Mouse (Mus musculus) myocyte (in vitro differentiated cells): Measurements from ENCODE around the gene Pacsin3.

Source experiments
- E2F4 ChIP-seq: IDR thresholded peaks from one replicate; pipeline ENCODE4 v1.6.1; 2011; ENCODE audit warnings: mild to moderate bottlenecking, control low read depth, moderate library complexity; ENCODE audit not compliant: insufficient read depth
- POLR2A ChIP-seq: IDR thresholded peaks from one replicate; pipeline ENCODE4 v1.6.1; 2011; ENCODE audit warnings: low read depth, mild to moderate bottlenecking, control low read depth, moderate library complexity; ENCODE audit not compliant: insufficient read length
- TCF12 ChIP-seq: IDR thresholded peaks from one replicate; pipeline ENCODE4 v1.6.1; 2011; ENCODE audit warnings: mild to moderate bottlenecking, control low read depth; ENCODE audit not compliant: poor library complexity, insufficient read depth, severe bottlenecking
- USF1 ChIP-seq: IDR thresholded peaks from one replicate; pipeline ENCODE4 v1.6.1; 2011; ENCODE audit warnings: low read depth, mild to moderate bottlenecking, control low read depth, moderate library complexity

DNA sequence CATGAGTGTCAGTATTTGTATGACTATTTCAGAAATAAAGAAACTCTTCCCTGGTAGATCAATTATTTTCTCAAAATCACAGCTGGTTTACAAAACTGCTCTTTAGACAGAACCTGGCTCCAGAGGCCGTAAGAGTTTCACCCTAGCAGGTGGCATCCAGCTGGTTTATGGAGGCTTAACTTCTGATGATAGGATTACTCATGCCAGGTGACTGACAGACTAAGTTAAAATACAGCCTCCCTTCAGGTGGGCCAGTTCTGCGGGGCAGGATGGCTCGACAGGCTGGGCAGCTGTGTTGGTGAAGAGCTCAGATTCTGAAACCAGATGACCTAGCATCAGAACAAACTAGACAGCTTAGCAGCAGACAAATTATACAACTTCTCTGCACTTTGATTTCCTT lies 53.8 kb downstream of the Pacsin3 start:
- no peak for TF ChIP-seq E2F4
- TF ChIP-seq USF1: no peak
- TF ChIP-seq TCF12: no peak
- no peak for TF ChIP-seq POLR2A
